Comparison of ENCODE assay signal across 8 mouse cellular contexts in genomic region chr3:37420641-37421040, GRCm38 (mm10). TPM values are rescaled to one million over a fixed set of nuclear protein-coding genes. Genes with fewer than 3 reads are reported as not detected.
DNase-seq lines count a peak whose midpoint lies in the region; ATAC-seq and TF ChIP-seq lines count a peak whose summit lies in the region.

No protein-coding gene starts in this region.

- ATAC-seq in forebrain, embryonic 16.5 days = no peak
- ATAC-seq in liver, embryonic 14.5 days (ENCODE audit: insufficient read depth) = no peak

- under 1% methylated on average over 24 of the region's 24 CpGs for WGBS in kidney, adult 2 months
- WGBS in forebrain, embryonic 16.5 days = under 1% methylated on average over 24 of the region's 24 CpGs
- under 1% methylated on average over 24 of the region's 24 CpGs for WGBS in liver, embryonic 14.5 days (ENCODE audit: insufficient replicate concordance)
- under 1% methylated on average over 24 of the region's 24 CpGs for WGBS in spleen, adult 2 months

- H3K27ac ChIP-seq in kidney, adult 2 months (ENCODE audit: insufficient read depth, low read depth, low read length) = no peak overlapping the region
- peak overlapping the region; percentile 93 for H3K27ac ChIP-seq in CH12.LX (ENCODE audit: insufficient read depth, low read depth)
- H3K27ac ChIP-seq in forebrain, embryonic 16.5 days (ENCODE audit: low read length) = peak overlapping the region; percentile 55; the same call in 1 of the 2 replicates
- peak overlapping the region; percentile 83 for H3K27ac ChIP-seq in liver, embryonic 14.5 days
- H3K27ac ChIP-seq in spleen, adult 2 months (ENCODE audit: insufficient read depth, low read length) = peak overlapping the region; percentile 97

- no peak for TF ChIP-seq CTCF in kidney, adult 2 months (conservative IDR thresholded peaks at IDR 0.05; ENCODE audit: insufficient read depth, insufficient read length, low read depth, low read length)
- TF ChIP-seq CTCF in CH12.LX (conservative IDR thresholded peaks at IDR 0.05 in 1 of 2, IDR thresholded peaks at IDR 0.05 in 1 of 2; ENCODE audit: low read depth in 2 of 2, low read length in 2 of 2) = no peak
- 0 out of 2 replicates have a peak, but pooled peaks have one; percentile 2 for TF ChIP-seq CTCF in liver, embryonic 14.5 days (IDR thresholded peaks at IDR 0.05; ENCODE audit: low read depth)
- TF ChIP-seq CTCF in spleen, adult 2 months (IDR thresholded peaks at IDR 0.05; ENCODE audit: extremely low read depth, insufficient read depth, insufficient read length, insufficient replicate concordance) = no peak

- peak; percentile 44 for DNase-seq in kidney, adult 2 months
- no peak for DNase-seq in kidney, adult 18-20 months
- peak; percentile 27 for DNase-seq in CH12.LX (ENCODE audit: extremely low read depth)
- peak; percentile 60 for DNase-seq in adrenal gland, postnatal 10 days
- peak in 1 of 3 experiments; percentile 41 for DNase-seq in liver, embryonic 14.5 days (ENCODE audit: low read depth in 3 of 3, low spot score in 3 of 3)
- peak in 1 of 2 experiments; percentile 11 for DNase-seq in spleen, adult 2 months (ENCODE audit: low read depth in 1 of 2, low spot score in 2 of 2)
- DNase-seq in urinary bladder, postnatal 4 days (ENCODE audit: low spot score in 2 of 2) = no peak

- peaks cover 36% of the 10 kb centered on the region for H3K79me2 ChIP-seq in CH12.LX (replicated peaks; ENCODE audit: control insufficient read depth, extremely low read depth, insufficient read depth, poor library complexity, severe bottlenecking)

- peak overlapping the region; percentile 95 for H3K4me2 ChIP-seq in CH12.LX (ENCODE audit: insufficient read depth, low read depth, poor library complexity, severe bottlenecking)
- H3K4me2 ChIP-seq in forebrain, embryonic 16.5 days (ENCODE audit: low read length) = peak overlapping the region; percentile 78
- peak overlapping the region; percentile 84 for H3K4me2 ChIP-seq in liver, embryonic 14.5 days (ENCODE audit: low read depth)

- H3K27me3 ChIP-seq in kidney, adult 2 months (replicated peaks; ENCODE audit: control insufficient read depth, insufficient read depth, low read length) = no peaks in the 10 kb centered on the region
- H3K27me3 ChIP-seq in CH12.LX (replicated peaks) = no peaks in the 10 kb centered on the region
- no peaks in the 10 kb centered on the region for H3K27me3 ChIP-seq in forebrain, embryonic 16.5 days (replicated peaks; ENCODE audit: control insufficient read depth, insufficient read depth, low read length)
- no peaks in the 10 kb centered on the region for H3K27me3 ChIP-seq in liver, embryonic 14.5 days (ENCODE audit: control insufficient read depth, insufficient read depth, low read length)
- H3K27me3 ChIP-seq in spleen, adult 2 months (ENCODE audit: control insufficient read depth, insufficient read depth, low read length) = no peaks in the 10 kb centered on the region

- dilution Hi-C loops in CH12.LX (cut with MboI; ENCODE audit: extremely low pct_ligation_motif_present, extremely low pct_unique_long_range_greater_than_20kb, low sequenced_read_pairs) = no loop called here

- H3K9me3 ChIP-seq in CH12.LX (replicated peaks; ENCODE audit: low read length) = no peaks in the 10 kb centered on the region
- H3K9me3 ChIP-seq in forebrain, embryonic 16.5 days (ENCODE audit: control insufficient read depth, low read length) = no peaks in the 10 kb centered on the region
- no peaks in the 10 kb centered on the region for H3K9me3 ChIP-seq in liver, embryonic 14.5 days (ENCODE audit: control insufficient read depth, low read length)

- TF ChIP-seq RAD21 in CH12.LX (IDR thresholded peaks at IDR 0.05; ENCODE audit: low read depth, low read length) = no peak

- no peaks in the 10 kb centered on the region for H3K36me3 ChIP-seq in kidney, adult 2 months (ENCODE audit: control insufficient read depth, insufficient read depth, low read length)
- peaks cover 2 to 29% of the 10 kb centered on the region in 2 experiments for H3K36me3 ChIP-seq in CH12.LX (replicated peaks in 1 of 2; ENCODE audit: control insufficient read depth in 1 of 2, insufficient read depth in 1 of 2, low read length in 1 of 2)
- H3K36me3 ChIP-seq in forebrain, embryonic 16.5 days (ENCODE audit: control insufficient read depth, insufficient read depth) = 0 out of 2 replicates have a peak, but pooled peaks cover 2% of the 10 kb centered on the region
- H3K36me3 ChIP-seq in liver, embryonic 14.5 days (replicated peaks; ENCODE audit: control insufficient read depth, insufficient read depth, low read depth) = no peaks in the 10 kb centered on the region; the same call in 1 of the 2 replicates
- H3K36me3 ChIP-seq in spleen, adult 2 months (ENCODE audit: control insufficient read depth, insufficient read depth, low read length) = peaks cover 3% of the 10 kb centered on the region; the same call in 1 of the 2 replicates

- peak overlapping the region; percentile 86 for H3K9ac ChIP-seq in CH12.LX (ENCODE audit: insufficient read depth, low read depth)
- H3K9ac ChIP-seq in forebrain, embryonic 16.5 days (replicated peaks; ENCODE audit: low read depth, low read length) = peak overlapping the region; percentile 65
- H3K9ac ChIP-seq in liver, embryonic 14.5 days (replicated peaks) = peak overlapping the region; percentile 86

- peak overlapping the region; percentile 78 for H3K4me3 ChIP-seq in kidney, adult 2 months (ENCODE audit: insufficient read depth, low read depth, low read length)
- H3K4me3 ChIP-seq in CH12.LX (replicated peaks in 1 of 3; ENCODE audit: low read depth in 2 of 3, low read length in 2 of 3, poor library complexity in 1 of 3) = peak overlapping the region; percentile 78 to 98 (median 96)
- H3K4me3 ChIP-seq in forebrain, embryonic 16.5 days (replicated peaks; ENCODE audit: low read length) = peak overlapping the region; percentile 73
- H3K4me3 ChIP-seq in liver, embryonic 14.5 days (ENCODE audit: insufficient read depth in 1 of 2, low read depth in 2 of 2, low read length in 2 of 2) = peak overlapping the region; percentile 87 to 95
- peak overlapping the region; percentile 79 for H3K4me3 ChIP-seq in spleen, adult 2 months (ENCODE audit: extremely low read depth, insufficient read depth, insufficient read length)

- no peak for TF ChIP-seq EP300 in CH12.LX (IDR thresholded peaks at IDR 0.05; ENCODE audit: low read length)
- no peak for TF ChIP-seq EP300 in liver, embryonic 14.5 days (IDR thresholded peaks at IDR 0.05; ENCODE audit: low read depth)

- no peak for TF ChIP-seq POLR2A in kidney, adult 2 months (IDR thresholded peaks at IDR 0.05; ENCODE audit: low read depth, low read length)
- TF ChIP-seq POLR2A in CH12.LX (IDR thresholded peaks at IDR 0.05; ENCODE audit: low read depth, low read length) = no peak
- TF ChIP-seq POLR2A in spleen, adult 2 months (IDR thresholded peaks at IDR 0.05; ENCODE audit: low read depth, low read length) = no peak

- in situ Hi-C loops in CH12.LX (cut with MboI; ENCODE audit: low pct_ligation_motif_present, low pct_unique_long_range_greater_than_20kb, low sequenced_read_pairs) = no loop called here

- peaks cover 3% of the 10 kb centered on the region; the same call in 1 of the 2 replicates for H3K4me1 ChIP-seq in kidney, adult 2 months (ENCODE audit: control insufficient read depth, insufficient read depth, low read length)
- H3K4me1 ChIP-seq in CH12.LX (ENCODE audit: control insufficient read depth in 1 of 2, insufficient read depth in 2 of 2) = peaks cover 4 to 29% of the 10 kb centered on the region in 2 experiments
- H3K4me1 ChIP-seq in forebrain, embryonic 16.5 days (replicated peaks; ENCODE audit: control insufficient read depth, insufficient read depth, low read length) = peaks cover 16% of the 10 kb centered on the region
- H3K4me1 ChIP-seq in liver, embryonic 14.5 days (replicated peaks; ENCODE audit: control insufficient read depth in 2 of 2, insufficient read depth in 2 of 2, low read length in 1 of 2) = peaks cover 10 to 11% of the 10 kb centered on the region in 2 experiments
- H3K4me1 ChIP-seq in spleen, adult 2 months (ENCODE audit: control insufficient read depth, insufficient read depth, insufficient read length) = no peaks in the 10 kb centered on the region; the same call in 1 of the 2 replicates

TF ChIP-seq in CH12.LX, 34 proteins besides CTCF, POLR2A, EP300 and RAD21:
- TF ChIP-seq HCFC1 (IDR thresholded peaks at IDR 0.05; ENCODE audit: low read depth, low read length) (no peak), BHLHE40 (IDR thresholded peaks at IDR 0.05; ENCODE audit: low read depth, low read length) (peak; percentile 48; the same call in 1 of the 2 replicates)

RNA-seq across cellular contexts. Expression of gene Nudt6, which starts 0.6 kb away (rescaled TPM):
- polyA plus RNA-seq in kidney, adult 2 months (2012; rRNA removed) = 26.0 and 32.4 TPM in 2 replicates
- total RNA-seq in CH12.LX (2012; rRNA removed) (7.7 and 9.4 TPM in 2 replicates), CH12.LX (2014; rRNA removed) (4.8 and 6.0 TPM in 2 replicates)
- polyA plus RNA-seq in CH12.LX (2012; ENCODE audit: insufficient read length, low read depth) = 9.0 and 9.6 TPM in 2 replicates
- 10 to 100 TPM; 21.7 to 24.9 TPM for total RNA-seq in adrenal gland, postnatal 10 days (2021)
- 5.0 and 6.6 TPM in 2 replicates for polyA plus RNA-seq in forebrain, embryonic 16.5 days (2015; fragmentation: Nextera tagmentation; extraction: Ambion mirVana)
- polyA plus RNA-seq in liver, embryonic 14.5 days (2012; rRNA removed) = 3.6 and 3.9 TPM in 2 replicates
- polyA plus RNA-seq in liver, embryonic 14.5 days (2014; fragmentation: Nextera tagmentation; extraction: Ambion mirVana) = 4.8 and 5.2 TPM in 2 replicates
- polyA plus RNA-seq in spleen, adult 2 months (2012; rRNA removed) = 11.6 and 16.4 TPM in 2 replicates

RNA-seq across cellular contexts. Expression of gene Spata5, which starts 0.9 kb away (rescaled TPM):
- polyA plus RNA-seq in kidney, adult 2 months (2012; rRNA removed) = 2.0 and 2.7 TPM in 2 replicates
- total RNA-seq in CH12.LX (2012; rRNA removed) (35.0 and 52.0 TPM in 2 replicates), CH12.LX (2014; rRNA removed) (49.7 and 66.1 TPM in 2 replicates)
- polyA plus RNA-seq in CH12.LX (2012; ENCODE audit: insufficient read length, low read depth) = 43.8 and 52.9 TPM in 2 replicates
- total RNA-seq in adrenal gland, postnatal 10 days (2021) = 10 to 100 TPM; 21.5 to 27.7 TPM
- polyA plus RNA-seq in forebrain, embryonic 16.5 days (2015; fragmentation: Nextera tagmentation; extraction: Ambion mirVana) = 36.5 and 37.6 TPM in 2 replicates
- 3.2 and 6.0 TPM in 2 replicates for polyA plus RNA-seq in liver, embryonic 14.5 days (2012; rRNA removed)
- 18.2 and 22.2 TPM in 2 replicates for polyA plus RNA-seq in liver, embryonic 14.5 days (2014; fragmentation: Nextera tagmentation; extraction: Ambion mirVana)
- polyA plus RNA-seq in spleen, adult 2 months (2012; rRNA removed) = 1.5 and 2.3 TPM in 2 replicates

Comparison
In these comparisons a context has a peak if more than half of its experiments do, and no peak if none do; other contexts are left out.
1. DNase-seq: peak in kidney, adult 2 months (single experiment), CH12.LX (single experiment) and adrenal gland, postnatal 10 days (single experiment); none in kidney, adult 18-20 months (single experiment) and urinary bladder, postnatal 4 days (0 of 2).
2. Peak in every context shown above with its lines, with median percentiles within 50 percentile points of each other: H3K4me3 ChIP-seq, H3K4me2 ChIP-seq and H3K9ac ChIP-seq.